Mouse (Mus musculus): ENCODE results near the gene Ctf1.

DNA sequence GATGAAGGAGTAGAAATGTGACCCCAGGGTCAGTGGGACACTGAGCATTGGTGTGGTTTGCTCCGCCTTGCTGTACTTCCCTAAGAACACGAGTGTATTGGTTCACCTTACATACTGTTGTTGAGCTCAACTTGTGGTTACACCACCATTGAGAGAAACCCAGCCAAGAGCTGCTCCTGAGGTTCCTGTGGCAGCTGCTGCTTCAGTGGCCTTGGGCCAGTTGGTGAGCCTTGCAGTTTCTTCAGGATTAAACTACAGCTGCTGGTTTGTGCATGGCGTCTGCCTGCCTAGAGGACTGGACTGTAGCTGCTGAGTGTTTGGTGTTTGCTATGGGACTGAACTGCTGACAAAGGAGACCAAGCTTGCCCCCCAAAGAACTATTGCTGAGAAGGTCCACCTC is 1.1 kb upstream of the Ctf1 start:
- TF ChIP-seq CTCF (IDR thresholded peaks at IDR 0.05 in 2 of 3, conservative IDR thresholded peaks at IDR 0.05 in 1 of 3; ENCODE audit: control insufficient read depth in 1 of 3, insufficient read depth in 1 of 3, low read depth in 2 of 3, low read length in 3 of 3, poor library complexity in 1 of 3, severe bottlenecking in 1 of 3) (no peak), GATA1 (IDR thresholded peaks at IDR 0.05; ENCODE audit: low read depth, low read length) (no peak), USF1 (IDR thresholded peaks at IDR 0.05; ENCODE audit: low read depth, low read length) (no peak), UBTF (IDR thresholded peaks at IDR 0.05; ENCODE audit: borderline replicate concordance, insufficient read depth, low read depth, low read length) (no peak), POLR2A (IDR thresholded peaks at IDR 0.05; ENCODE audit: control insufficient read depth in 1 of 2, insufficient read depth in 1 of 2, low read depth in 1 of 2, low read length in 2 of 2, poor library complexity in 1 of 2) (no peak), NRF1 (IDR thresholded peaks at IDR 0.05; ENCODE audit: insufficient read depth, low read depth, low read length, poor library complexity, severe bottlenecking) (no peak), TBP (IDR thresholded peaks at IDR 0.05; ENCODE audit: low read depth, low read length) (no peak), NELFE (IDR thresholded peaks at IDR 0.05; ENCODE audit: low read depth, low read length) (no peak), TAL1 (IDR thresholded peaks at IDR 0.05; ENCODE audit: low read length) (no peak), ZKSCAN1 (IDR thresholded peaks at IDR 0.05; ENCODE audit: low read depth, low read length) (no peak), HCFC1 (IDR thresholded peaks at IDR 0.05; ENCODE audit: low read depth, low read length) (no peak)

Data from MEL (cell line).